Mouse (Mus musculus) intestine, embryonic 14.5 days (tissue): Measurements from ENCODE around the gene Dnajc28. TPM values are rescaled to one million over a fixed set of nuclear protein-coding genes. Genes with fewer than 3 reads are reported as not detected.

ENCODE experiments used
- ATAC-seq: fragments of 200-750 bp; cut with Nextera tagmentation; replicated peaks from 2 replicates; pipeline ENCODE4 v1.8.0; 2017; ENCODE audit warnings: low read depth, moderate number of reproducible peaks, moderate TSS enrichment, moderate library complexity; ENCODE audit not compliant: low FRiP score, low TSS enrichment
- DNase-seq: peaks from one replicate; pipeline ENCODE4 v3.0.0-alpha.2; 2018; ENCODE audit warnings: low spot score
- H3K27ac ChIP-seq: fragments of 300-500 bp; sonication (generic); 2 replicates; pipeline ENCODE4 v1.5.1; 2014; ENCODE audit warnings: low read depth, mild to moderate bottlenecking, control low read depth
- H3K27me3 ChIP-seq: fragments of 300-500 bp; sonication (generic); replicated peaks from 2 replicates; pipeline ENCODE4 v1.6.1; 2014; ENCODE audit warnings: low read length, control low read depth; ENCODE audit not compliant: control insufficient read depth, insufficient read depth
- H3K36me3 ChIP-seq: fragments of 300-500 bp; sonication (generic); 2 replicates; pipeline ENCODE4 v1.6.1; 2014; ENCODE audit warnings: low read length, control low read depth; ENCODE audit not compliant: control insufficient read depth, insufficient read depth
- H3K4me1 ChIP-seq: fragments of 300-500 bp; sonication (generic); replicated peaks from 2 replicates; pipeline ENCODE4 v1.6.1; 2014; ENCODE audit warnings: low read length, control low read depth, mixed read lengths; ENCODE audit not compliant: control insufficient read depth, insufficient read depth
- H3K4me2 ChIP-seq: fragments of 300-500 bp; sonication (generic); 2 replicates; pipeline ENCODE4 v1.6.1; 2014; ENCODE audit warnings: low read length
- H3K4me3 ChIP-seq: fragments of 300-500 bp; sonication (generic); 2 replicates; pipeline ENCODE4 v1.5.1; 2014; ENCODE audit warnings: low read depth, low read length, control low read depth, mixed read lengths
- H3K9ac ChIP-seq: fragments of 300-500 bp; sonication (generic); 2 replicates; pipeline ENCODE4 v1.6.1; 2014; ENCODE audit warnings: mild to moderate bottlenecking, low read length
- H3K9me3 ChIP-seq: fragments of 300-500 bp; sonication (generic); 2 replicates; pipeline ENCODE4 v1.6.1; 2016; ENCODE audit warnings: low read length, control low read depth; ENCODE audit not compliant: control insufficient read depth
- WGBS: fragments of 180-500 bp; shearing (Covaris S2); extraction: QIAGEN DNeasy Blood & Tissue Kit; methylation state at CpG from one replicate; pipeline ENCODE4 v1.1.7; 2014; 5-methylcytosine and 5-hydroxymethylcytosine counted together
- polyA plus RNA-seq: library from polyadenylated mRNA; unstranded; fragments of >200 nt; fragmentation: Nextera tagmentation; extraction: Ambion mirVana; gene quantifications from 2 replicates; pipeline ENCODE4 v1.2.1, GENCODE M21; 2014

Dnajc28 gene
- polyA plus RNA-seq, 1 experiment from 2014 or later, result 2.4 TPM

DNA sequence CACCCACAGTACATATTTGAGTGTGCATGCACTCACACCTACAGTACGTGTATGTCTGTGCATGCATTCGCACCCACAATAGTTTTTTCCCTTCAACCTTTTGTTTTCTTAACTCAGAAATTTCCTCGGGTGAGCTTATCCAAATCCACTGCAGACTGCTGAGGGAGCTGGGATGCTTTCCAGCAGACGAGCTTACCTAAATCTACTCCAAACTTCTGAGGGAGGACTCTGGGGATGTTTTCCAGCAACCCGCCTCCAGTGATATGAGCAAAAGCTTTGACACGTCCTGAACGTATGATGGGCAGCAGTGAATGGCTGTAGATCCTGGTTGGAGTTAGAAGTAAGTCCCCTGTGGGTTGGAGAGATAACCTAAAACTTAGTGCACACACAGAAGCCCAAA is 9.0 kb upstream of the Dnajc28 start:
- ATAC-seq, result no peak
- peaks cover 99% of the 10 kb centered on the region for H3K36me3 ChIP-seq

DNA sequence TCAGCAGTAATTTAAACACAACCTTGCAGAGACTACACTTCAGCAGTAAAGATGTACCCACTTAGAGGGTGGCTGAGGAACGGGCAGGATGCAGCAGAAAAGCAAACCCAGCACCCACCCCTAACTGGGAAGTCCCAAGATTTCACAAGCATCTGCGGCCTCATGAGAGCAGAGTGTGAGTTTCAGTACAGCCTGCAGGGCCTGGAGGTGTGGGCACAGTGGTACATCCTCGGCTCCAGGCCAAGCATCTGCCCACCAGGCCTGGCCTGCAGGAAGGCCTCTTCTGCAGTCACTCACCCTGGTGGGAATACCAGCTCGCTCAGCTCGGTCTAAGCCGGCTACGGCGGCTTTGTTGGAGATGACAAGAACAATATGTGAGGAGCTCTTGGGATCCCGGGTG is 4.2 kb upstream of the Dnajc28 start:
- no peaks in the 10 kb centered on the region for H3K27me3 ChIP-seq
- no peaks in the 10 kb centered on the region for H3K4me1 ChIP-seq
- peaks cover 84% of the 10 kb centered on the region for H3K36me3 ChIP-seq
- H3K9me3 ChIP-seq, result no peaks in the 10 kb centered on the region
- no peak overlapping the region for H3K4me3 ChIP-seq
- no peak overlapping the region for H3K27ac ChIP-seq
- 93% methylated on average over 9 of the region's 9 CpGs for WGBS
- ATAC-seq (no peak), DNase-seq (no peak)
- no peak overlapping the region for H3K4me2 ChIP-seq
- no peak overlapping the region for H3K9ac ChIP-seq

More for the DNA sequence above, 9.0 kb upstream of the Dnajc28 start:
- H3K4me2 ChIP-seq, result no peak overlapping the region
- 89% methylated on average over 7 of the region's 7 CpGs for WGBS
- H3K27me3 ChIP-seq, result no peaks in the 10 kb centered on the region
- H3K4me3 ChIP-seq, result no peak overlapping the region
- H3K27ac ChIP-seq, result no peak overlapping the region
- H3K9me3 ChIP-seq, result no peaks in the 10 kb centered on the region
- H3K9ac ChIP-seq, result no peak overlapping the region
- no peaks in the 10 kb centered on the region for H3K4me1 ChIP-seq
- DNase-seq, result no peak

DNA sequence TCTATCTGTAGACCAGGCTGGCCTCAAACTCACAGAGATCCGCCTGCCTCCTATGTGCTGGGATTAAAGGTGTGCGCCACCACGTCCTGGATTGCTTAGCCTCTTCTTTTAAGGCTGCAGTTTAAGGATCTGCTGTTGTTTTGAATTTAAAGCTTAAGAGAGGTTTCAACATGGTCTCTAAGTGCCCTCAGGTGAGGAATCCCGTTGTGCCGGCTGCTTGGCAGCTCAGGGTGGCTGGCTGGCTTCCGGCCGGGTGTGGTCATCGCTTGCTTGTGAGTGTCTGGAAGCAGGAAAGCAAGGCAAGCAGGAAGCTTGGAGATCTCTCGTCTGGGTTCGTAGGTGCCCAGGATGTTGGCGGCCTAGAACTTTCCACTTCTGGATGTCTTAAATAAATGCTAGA is 2.2 kb upstream of the Dnajc28 start:
- H3K4me3 ChIP-seq, result no peak overlapping the region
- H3K27me3 ChIP-seq, result no peaks in the 10 kb centered on the region
- peaks cover 64% of the 10 kb centered on the region for H3K36me3 ChIP-seq
- no peak for DNase-seq
- no peaks in the 10 kb centered on the region for H3K9me3 ChIP-seq
- no peak for ATAC-seq
- WGBS, result 92% methylated on average over 11 of the region's 11 CpGs
- H3K4me1 ChIP-seq, result no peaks in the 10 kb centered on the region
- H3K9ac ChIP-seq, result no peak overlapping the region
- no peak overlapping the region for H3K27ac ChIP-seq
- no peak overlapping the region for H3K4me2 ChIP-seq

DNA sequence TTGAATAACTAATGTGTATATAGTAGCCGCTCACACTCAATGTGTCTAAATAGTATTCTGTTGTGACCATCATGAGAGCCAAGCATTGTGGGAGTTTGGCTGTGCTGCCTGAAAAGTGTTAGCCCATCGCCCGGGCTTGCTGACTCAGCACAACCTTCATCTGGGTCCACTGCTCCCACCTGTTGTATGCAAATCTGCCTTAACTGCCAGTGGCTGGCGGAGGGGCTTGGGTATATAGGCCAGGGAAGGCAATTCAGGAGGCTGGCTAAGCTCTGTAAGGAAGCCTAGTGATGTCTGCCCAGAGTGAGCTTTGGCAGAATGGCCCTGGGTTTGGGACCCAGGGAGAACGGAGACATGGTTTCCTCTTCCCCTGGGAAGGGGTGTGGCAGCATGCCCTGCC is 1.4 kb upstream of the Dnajc28 start:
- no peak overlapping the region for H3K4me2 ChIP-seq
- no peaks in the 10 kb centered on the region for H3K4me1 ChIP-seq
- H3K27me3 ChIP-seq, result no peaks in the 10 kb centered on the region
- H3K27ac ChIP-seq, result no peak overlapping the region
- H3K9ac ChIP-seq, result no peak overlapping the region
- WGBS, result 87% methylated on average over 5 of the region's 5 CpGs
- H3K36me3 ChIP-seq, result peaks cover 56% of the 10 kb centered on the region
- no peak overlapping the region for H3K4me3 ChIP-seq
- ATAC-seq (no peak), DNase-seq (no peak)
- no peaks in the 10 kb centered on the region for H3K9me3 ChIP-seq

DNA sequence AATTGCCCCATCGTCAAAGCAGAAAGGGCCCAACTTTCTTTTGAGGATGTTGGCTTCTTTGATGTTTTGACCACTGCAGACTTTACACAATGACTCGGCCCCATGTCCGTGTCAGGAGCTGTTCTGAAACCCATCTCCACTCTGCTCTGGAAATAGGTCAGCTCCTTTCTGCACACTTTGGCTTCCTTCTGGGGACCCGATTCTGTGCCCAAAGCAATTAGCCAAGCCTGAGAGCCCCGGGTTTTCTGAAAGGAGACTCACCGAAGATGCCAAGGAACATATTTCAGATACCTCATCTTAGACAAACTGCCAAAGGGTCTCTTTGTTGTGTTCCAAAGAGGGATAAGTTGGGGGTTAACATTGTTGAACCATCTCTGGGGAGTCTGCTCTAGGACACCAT is 4.3 kb downstream of the Dnajc28 start:
- Histone ChIP-seq H3K9ac (no peak overlapping the region), H3K9me3 (no peaks in the 10 kb centered on the region), H3K36me3 (no peaks in the 10 kb centered on the region), H3K4me3 (no peak overlapping the region), H3K27ac (no peak overlapping the region), H3K4me2 (no peak overlapping the region), H3K27me3 (no peaks in the 10 kb centered on the region), H3K4me1 (no peaks in the 10 kb centered on the region)
- no peak for DNase-seq
- no peak for ATAC-seq
- 81% methylated on average over 6 of the region's 6 CpGs for WGBS

DNA sequence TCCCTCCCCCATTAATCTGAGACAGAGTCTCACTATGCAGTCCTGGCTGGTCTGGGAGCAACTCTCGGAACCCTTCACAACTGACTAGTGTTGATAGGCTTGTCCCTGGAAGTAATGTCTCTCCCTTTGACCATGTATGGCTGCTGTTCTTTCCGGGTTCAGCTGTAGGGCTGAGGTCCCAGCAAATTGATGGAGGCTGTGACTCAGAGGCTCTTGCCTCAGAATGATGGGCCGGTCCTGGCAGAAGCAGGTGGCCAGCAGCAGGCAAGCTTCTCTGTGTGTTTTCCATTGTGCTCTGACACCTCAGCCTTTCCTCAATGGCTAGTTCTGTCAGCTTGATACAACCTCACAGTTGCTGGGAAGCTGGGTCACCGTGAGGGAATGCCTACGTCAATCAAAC is 6.3 kb downstream of the Dnajc28 start:
- no peak overlapping the region for H3K9ac ChIP-seq
- no peak overlapping the region for H3K27ac ChIP-seq
- WGBS, result 63% methylated on average over 5 of the region's 5 CpGs
- H3K4me1 ChIP-seq, result no peaks in the 10 kb centered on the region
- H3K27me3 ChIP-seq, result no peaks in the 10 kb centered on the region
- H3K9me3 ChIP-seq, result no peaks in the 10 kb centered on the region
- no peak overlapping the region for H3K4me2 ChIP-seq
- ATAC-seq (no peak), DNase-seq (no peak)
- H3K4me3 ChIP-seq, result no peak overlapping the region
- no peaks in the 10 kb centered on the region for H3K36me3 ChIP-seq

DNA sequence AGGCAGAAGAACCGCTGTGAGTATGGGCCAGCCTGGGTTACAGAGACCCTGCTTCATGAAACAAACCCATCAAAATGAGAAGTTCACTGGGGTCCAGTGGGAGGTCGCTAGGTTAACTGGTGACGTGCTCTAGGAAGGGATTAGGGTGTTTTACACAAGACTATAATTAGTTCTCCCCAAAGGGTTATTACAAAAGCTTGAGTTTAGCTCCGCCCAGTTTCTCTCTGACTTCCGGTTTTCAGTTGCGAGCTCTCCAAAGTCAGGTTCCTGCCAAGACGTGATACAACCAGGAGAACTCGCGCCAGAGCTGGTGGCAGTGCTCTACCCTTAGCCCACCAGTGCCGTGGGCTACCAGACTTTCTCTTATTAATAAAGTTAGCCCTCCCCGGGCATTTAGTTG is 7.6 kb downstream of the Dnajc28 start:
- DNase-seq (no peak), ATAC-seq (no peak)
- Histone ChIP-seq H3K4me1 (no peaks in the 10 kb centered on the region), H3K9ac (no peak overlapping the region), H3K4me2 (no peak overlapping the region), H3K27me3 (no peaks in the 10 kb centered on the region), H3K36me3 (no peaks in the 10 kb centered on the region), H3K9me3 (no peaks in the 10 kb centered on the region), H3K4me3 (no peak overlapping the region), H3K27ac (no peak overlapping the region)
- 77% methylated on average over 11 of the region's 11 CpGs for WGBS

DNA sequence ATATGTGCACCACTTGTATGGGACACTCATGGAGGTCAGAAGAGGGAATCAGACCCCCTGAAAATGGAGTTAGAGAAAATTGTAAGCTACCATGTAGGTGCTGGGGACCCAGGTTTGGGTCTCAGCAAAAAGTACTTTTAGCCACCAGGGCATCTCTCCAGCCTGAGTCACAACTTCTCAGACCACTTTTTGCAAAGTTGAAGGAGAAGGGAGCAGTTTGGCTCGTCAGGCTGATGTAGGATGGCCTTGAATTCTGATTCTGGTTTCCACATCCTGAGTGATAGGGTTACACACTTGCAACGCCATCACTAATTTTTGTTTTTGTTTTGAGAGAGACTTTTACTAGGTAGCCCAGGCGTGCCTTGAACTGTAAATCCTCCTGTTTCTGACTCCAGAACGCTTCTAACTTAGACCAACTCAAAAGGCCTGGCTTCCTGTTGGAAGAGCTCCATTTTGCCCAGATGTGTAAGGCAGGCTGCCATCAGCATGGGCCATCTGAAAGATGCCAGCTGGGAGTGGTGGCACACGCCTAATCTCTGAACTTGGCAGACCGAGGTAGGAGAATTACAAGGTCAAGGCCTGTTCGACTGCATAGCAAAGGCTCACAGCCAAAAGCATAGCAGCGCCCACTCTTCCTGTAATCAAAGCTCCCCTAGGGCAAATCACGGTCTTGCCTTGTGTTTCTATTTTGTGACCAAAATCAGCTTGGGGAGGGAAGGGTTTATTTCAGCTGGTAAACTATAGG is 9.2 kb downstream of the Dnajc28 start:
- no peak for ATAC-seq
- no peaks in the 10 kb centered on the region for H3K9me3 ChIP-seq
- H3K27me3 ChIP-seq, result no peaks in the 10 kb centered on the region
- WGBS, result 77% methylated on average over 9 of the region's 9 CpGs
- no peak for DNase-seq
- H3K4me3 ChIP-seq, result no peak overlapping the region
- no peaks in the 10 kb centered on the region for H3K4me1 ChIP-seq
- H3K4me2 ChIP-seq, result no peak overlapping the region
- H3K36me3 ChIP-seq, result no peaks in the 10 kb centered on the region
- H3K27ac ChIP-seq, result no peak overlapping the region
- no peak overlapping the region for H3K9ac ChIP-seq

DNA sequence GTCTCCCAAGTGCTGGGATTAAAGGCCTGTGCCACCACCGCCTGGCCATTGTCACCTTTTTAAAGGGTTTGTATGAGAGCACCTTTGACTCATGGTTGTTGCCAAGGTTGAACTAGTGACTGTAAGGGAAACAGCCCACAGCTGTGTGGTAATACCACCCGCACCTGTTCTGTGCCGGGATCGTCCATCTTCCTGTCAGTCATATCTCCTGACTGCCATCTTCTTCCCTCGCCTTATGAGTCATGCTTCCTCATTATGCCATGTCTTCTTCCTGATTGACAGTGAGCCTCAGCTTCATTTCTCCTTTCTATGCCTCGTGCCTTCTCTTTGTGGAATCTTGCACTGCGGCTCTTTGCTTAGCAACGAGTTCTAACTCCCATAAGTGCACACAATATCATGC is 11.9 kb downstream of the Dnajc28 start:
- DNase-seq (no peak), ATAC-seq (no peak)
- H3K9ac ChIP-seq, result no peak overlapping the region
- H3K4me3 ChIP-seq, result no peak overlapping the region
- H3K27me3 ChIP-seq, result no peaks in the 10 kb centered on the region
- no peaks in the 10 kb centered on the region for H3K9me3 ChIP-seq
- no peaks in the 10 kb centered on the region for H3K4me1 ChIP-seq
- H3K4me2 ChIP-seq, result no peak overlapping the region
- 90% methylated on average over 8 of the region's 8 CpGs for WGBS
- no peak overlapping the region for H3K27ac ChIP-seq
- H3K36me3 ChIP-seq, result no peaks in the 10 kb centered on the region
